Mouse (Mus musculus): ENCODE data around the gene Krt90.
A peak's percentile ranks its signal among the peaks of the same experiment; 100 is the strongest.

Gene Krt90

DNA sequence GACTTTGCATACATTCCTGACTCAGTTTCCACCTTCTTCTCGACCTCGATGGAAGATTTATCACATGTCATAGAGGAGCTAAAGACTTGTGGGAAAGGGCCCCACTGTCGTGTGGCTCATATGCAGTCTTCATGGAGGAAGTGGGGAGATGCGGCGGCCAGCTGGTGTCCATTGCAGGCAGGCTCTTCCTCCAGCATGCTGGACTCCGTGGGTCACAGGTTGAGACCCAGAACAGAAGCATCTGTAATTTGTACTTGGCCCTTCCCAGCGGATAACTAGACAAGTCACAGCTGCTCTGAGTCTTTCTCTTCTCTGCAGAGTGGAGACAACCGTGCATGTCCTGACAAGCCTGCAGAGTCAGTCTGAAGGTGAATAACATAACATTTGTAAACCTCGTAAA lies 54.5 kb downstream of the Krt90 start:
- DNase-seq = peak; percentile 69

DNA sequence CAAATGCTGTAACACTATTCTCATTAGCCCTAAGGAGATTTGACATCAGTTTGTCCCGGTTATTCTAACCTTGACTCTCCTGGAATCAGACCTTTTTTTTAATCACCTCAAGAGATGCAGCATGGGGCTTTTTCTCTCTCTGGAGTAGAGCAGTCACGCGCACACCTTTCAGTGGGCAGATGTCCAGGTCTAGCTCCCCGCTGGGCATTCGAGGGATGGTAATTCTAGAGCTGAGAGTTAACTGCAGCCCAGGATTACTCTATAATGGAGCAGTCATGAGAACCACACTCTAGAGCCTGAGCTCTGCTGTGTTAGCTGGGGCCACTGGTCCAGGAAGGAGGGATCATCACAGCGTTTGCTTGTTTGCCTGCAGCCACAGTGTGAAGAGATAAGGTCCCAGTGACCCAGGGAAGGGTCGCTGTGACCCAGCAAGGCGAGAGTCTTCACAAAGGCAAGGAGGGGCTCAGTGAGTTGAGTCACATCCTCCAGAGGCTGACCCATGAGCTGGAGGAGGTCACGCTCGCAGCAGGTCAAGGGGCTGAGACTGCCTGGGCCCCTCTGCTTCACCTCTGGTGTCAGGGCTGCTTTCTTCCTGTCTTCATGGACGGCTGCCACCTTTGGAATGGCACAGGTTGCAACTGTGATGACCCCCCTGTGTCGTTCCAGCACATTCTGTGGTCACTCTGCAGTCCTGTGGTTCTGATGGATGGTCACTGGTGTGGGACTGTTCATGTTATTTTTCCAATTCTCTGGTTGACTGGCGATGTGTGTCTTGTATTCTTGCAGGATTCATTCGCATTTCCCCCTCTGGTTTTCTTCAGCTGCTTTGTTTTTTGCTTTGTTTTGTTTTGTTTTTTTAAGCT lies 55.6 kb downstream of the Krt90 start:
- no peak for DNase-seq

Measured in kidney, postnatal 10 days (tissue).